Mouse (Mus musculus): Measurements from ENCODE around the gene Preb.

The Preb gene

GRCm38 (mm10) chr5:30959966-30960501 is at the start of gene Preb:
Gene Preb, minus strand, starts transcription at chr5:30960361.
- in situ Hi-C loops (cut with MboI; ENCODE audit: unreplicated experiment in 2 of 2): no loop called here

GRCm38 (mm10) chr5:31004184-31004583 is 44.0 kb upstream of the Preb start:
- in situ Hi-C loops (cut with MboI; ENCODE audit: unreplicated experiment in 2 of 2): loop anchor here (5.0 to 10.0 kb wide), 4 partner anchors 72 to 297 kb away; partner anchors contain the start of genes Dnajc5g (in 1 of the 2) and Slc30a3 (in 1 of the 2)

GRCm38 (mm10) chr5:31001560-31001959 is 41.4 kb upstream of the Preb start:
- in situ Hi-C loops (cut with MboI; ENCODE audit: unreplicated experiment in 2 of 2): loop anchor here (5.0 to 10.0 kb wide), 4 partner anchors 69 to 294 kb away; partner anchors contain the start of genes Dnajc5g (in 1 of the 2) and Slc30a3 (in 1 of the 2)

- in situ Hi-C loops (cut with MboI; ENCODE audit: unreplicated experiment in 2 of 2): loop anchor here (5.0 to 10.0 kb wide), 4 partner anchors 69 to 294 kb away; partner anchors contain the start of genes Dnajc5g (in 1 of the 2) and Slc30a3 (in 1 of the 2)
Observed at GRCm38 (mm10) chr5:31000993-31001392, 40.8 kb upstream of the Preb start.

- in situ Hi-C loops (cut with MboI; ENCODE audit: unreplicated experiment in 2 of 2): loop anchor here (5.0 to 10.0 kb wide), 4 partner anchors 68 to 293 kb away; partner anchors contain the start of genes Dnajc5g (in 1 of the 2) and Slc30a3 (in 1 of the 2)
Observed at GRCm38 (mm10) chr5:31000122-31000521, 40.0 kb upstream of the Preb start.

GRCm38 (mm10) chr5:30999324-30999723 is 39.2 kb upstream of the Preb start:
- in situ Hi-C loops (cut with MboI; ENCODE audit: unreplicated experiment in 2 of 2): no loop called here

GRCm38 (mm10) chr5:30998306-30998705 is 38.1 kb upstream of the Preb start:
- in situ Hi-C loops (cut with MboI; ENCODE audit: unreplicated experiment in 2 of 2): no loop called here

- in situ Hi-C loops (cut with MboI; ENCODE audit: unreplicated experiment in 2 of 2): no loop called here
Observed at GRCm38 (mm10) chr5:30994910-30995635, 34.9 kb upstream of the Preb start.

- in situ Hi-C loops (cut with MboI; ENCODE audit: unreplicated experiment in 2 of 2): no loop called here
Observed at GRCm38 (mm10) chr5:30994074-30994473, 33.9 kb upstream of the Preb start.

- in situ Hi-C loops (cut with MboI; ENCODE audit: unreplicated experiment in 2 of 2): no loop called here
Observed at GRCm38 (mm10) chr5:30992980-30993676, 33.0 kb upstream of the Preb start.

- in situ Hi-C loops (cut with MboI; ENCODE audit: unreplicated experiment in 2 of 2): no loop called here
Observed at GRCm38 (mm10) chr5:30982357-30982756, 22.2 kb upstream of the Preb start.

GRCm38 (mm10) chr5:30974870-30975656 is 14.9 kb upstream of the Preb start:
- in situ Hi-C loops (cut with MboI; ENCODE audit: unreplicated experiment in 2 of 2): no loop called here

GRCm38 (mm10) chr5:30969440-30969839 is 9.3 kb upstream of the Preb start:
- in situ Hi-C loops (cut with MboI; ENCODE audit: unreplicated experiment in 2 of 2): no loop called here

- in situ Hi-C loops (cut with MboI; ENCODE audit: unreplicated experiment in 2 of 2): no loop called here
Observed at GRCm38 (mm10) chr5:30968416-30968815, 8.3 kb upstream of the Preb start, which contains the start of gene Tcf23. Gene Tcf23, plus strand, starts transcription at chr5:30968662.

GRCm38 (mm10) chr5:30966189-30966588 is 6.0 kb upstream of the Preb start:
- in situ Hi-C loops (cut with MboI; ENCODE audit: unreplicated experiment in 2 of 2): no loop called here

- in situ Hi-C loops (cut with MboI; ENCODE audit: unreplicated experiment in 2 of 2): no loop called here
Observed at GRCm38 (mm10) chr5:30963916-30964315, 3.8 kb upstream of the Preb start.

- in situ Hi-C loops (cut with MboI; ENCODE audit: unreplicated experiment in 2 of 2): no loop called here
Observed at GRCm38 (mm10) chr5:30961545-30962505, 1.7 kb upstream of the Preb start.

- in situ Hi-C loops (cut with MboI; ENCODE audit: unreplicated experiment in 2 of 2): no loop called here
Observed at GRCm38 (mm10) chr5:30960814-30961213, 653 bp upstream of the Preb start.

GRCm38 (mm10) chr5:30959198-30959854 is 835 bp downstream of the Preb start:
- in situ Hi-C loops (cut with MboI; ENCODE audit: unreplicated experiment in 2 of 2): no loop called here
